Mouse (Mus musculus) NIH3T3 (cell line): ENCODE data around the gene Gmfg.

Experiments
- DNase-seq: peaks from one replicate; pipeline ENCODE4 v3.0.0-alpha.2; 2012; ENCODE audit warnings: low read depth

The Gmfg gene

DNA sequence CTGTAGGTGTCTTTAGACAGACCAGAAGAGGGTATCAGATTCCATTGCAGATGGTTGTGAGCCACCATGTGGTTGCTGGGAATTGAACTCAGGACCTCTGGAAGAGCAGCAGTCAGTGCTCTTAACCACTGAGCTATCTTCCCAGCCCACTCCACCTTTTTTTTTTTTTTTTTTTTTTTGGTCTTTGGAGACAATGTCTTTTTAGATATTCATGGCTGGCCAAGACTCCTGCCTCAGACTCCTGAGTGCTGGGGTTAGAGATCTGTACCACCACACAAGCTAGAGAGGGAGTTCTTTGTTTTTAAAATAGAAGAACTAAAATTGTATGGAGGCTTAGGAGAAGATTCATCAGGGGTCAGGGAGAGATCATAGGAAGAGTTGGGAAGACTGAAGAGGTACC is 717 bp downstream of the Gmfg start:
- DNase-seq, result no peak

DNA sequence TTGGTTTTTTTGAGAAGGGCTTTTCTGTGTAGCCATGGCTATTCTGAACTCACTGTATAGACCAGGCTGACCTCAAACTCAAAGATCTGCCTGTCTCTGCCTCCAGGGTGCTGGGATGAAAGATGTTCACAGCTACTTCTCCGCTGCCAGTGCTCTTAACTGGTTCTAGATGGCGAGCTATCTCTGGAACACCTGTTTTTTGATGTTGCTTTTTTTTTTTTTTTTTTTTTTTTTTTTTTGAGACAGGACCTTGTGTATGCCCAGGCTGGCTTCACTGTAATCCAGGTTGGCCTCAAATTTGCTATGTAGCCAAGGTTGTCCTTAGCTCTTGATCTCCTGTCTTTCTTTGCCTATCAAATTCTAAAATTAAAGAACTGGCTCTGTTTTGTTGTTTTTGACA is 1.5 kb downstream of the Gmfg start:
- DNase-seq, result no peak

DNA sequence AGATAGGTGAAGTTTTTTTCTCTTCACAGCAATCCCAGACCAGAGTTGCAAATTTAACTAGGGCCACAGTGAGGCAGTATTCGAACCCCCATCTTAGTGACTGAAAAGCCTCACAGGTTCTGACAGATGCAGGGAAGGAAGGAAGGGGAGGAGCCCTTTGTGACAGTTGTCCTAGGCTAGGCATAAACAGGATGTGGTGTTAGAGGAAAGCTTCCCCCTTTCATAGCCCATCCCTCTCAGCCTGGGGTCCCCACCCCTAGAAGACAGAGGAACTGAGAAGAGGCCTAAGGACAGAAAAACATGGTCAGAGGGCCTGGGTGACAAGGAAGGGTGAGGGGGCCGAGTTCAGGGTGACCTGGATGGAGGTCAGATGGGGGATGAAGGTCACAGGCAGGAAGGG is 3.5 kb downstream of the Gmfg start:
- no peak for DNase-seq

DNA sequence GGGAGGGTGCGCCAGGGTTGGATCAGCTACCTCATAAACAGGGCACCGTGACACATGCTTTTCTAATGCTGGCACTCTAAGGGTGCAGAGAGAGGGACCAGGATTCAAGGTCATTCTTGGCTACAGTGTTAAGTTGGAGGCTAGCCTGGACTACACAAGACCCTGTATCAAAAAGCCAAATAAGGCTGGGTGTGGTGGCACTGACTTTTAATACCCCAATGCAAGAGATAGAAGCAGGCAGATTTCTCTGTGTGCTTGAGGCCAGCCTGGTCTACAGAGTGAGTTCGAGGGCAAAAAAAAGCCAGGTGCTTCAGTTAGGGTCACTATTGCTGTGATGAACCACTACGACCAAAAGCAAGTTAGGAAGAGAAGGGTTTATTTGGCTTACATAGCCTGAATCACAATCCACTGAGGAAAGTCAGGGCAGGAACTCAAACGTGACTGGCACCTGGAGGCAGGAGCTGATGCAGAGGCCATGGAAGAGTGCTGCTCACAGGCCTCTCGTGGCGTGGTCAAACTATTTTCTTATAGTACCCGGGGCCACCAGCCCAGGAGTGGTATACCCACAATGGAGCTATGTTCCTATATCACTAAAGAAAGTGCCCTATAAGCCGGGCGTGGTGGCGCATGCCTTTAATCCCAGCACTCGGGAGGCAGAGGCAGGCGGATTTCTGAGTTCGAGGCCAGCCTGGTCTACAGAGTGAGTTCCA is 4.7 kb downstream of the Gmfg start:
- no peak for DNase-seq

DNA sequence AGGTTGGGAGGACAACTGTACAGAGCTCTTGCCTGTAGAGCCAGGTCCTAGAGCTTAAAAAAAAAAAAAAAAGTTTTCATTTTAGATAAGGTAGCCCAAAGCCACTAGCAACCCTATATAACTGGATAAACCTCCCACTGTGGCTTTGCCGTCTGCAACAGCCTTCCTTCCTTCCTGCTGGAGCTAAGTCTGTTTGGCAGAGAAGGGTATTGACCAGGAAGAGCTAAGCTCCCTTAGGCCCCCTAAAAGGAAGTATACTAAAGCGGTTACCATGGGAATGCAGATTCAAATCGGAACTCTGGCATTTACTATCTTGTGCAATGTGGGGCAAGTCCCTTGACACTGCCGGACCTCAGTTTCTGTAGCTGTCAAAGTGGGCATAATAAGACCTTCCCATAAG is 5.4 kb downstream of the Gmfg start:
- no peak for DNase-seq

DNA sequence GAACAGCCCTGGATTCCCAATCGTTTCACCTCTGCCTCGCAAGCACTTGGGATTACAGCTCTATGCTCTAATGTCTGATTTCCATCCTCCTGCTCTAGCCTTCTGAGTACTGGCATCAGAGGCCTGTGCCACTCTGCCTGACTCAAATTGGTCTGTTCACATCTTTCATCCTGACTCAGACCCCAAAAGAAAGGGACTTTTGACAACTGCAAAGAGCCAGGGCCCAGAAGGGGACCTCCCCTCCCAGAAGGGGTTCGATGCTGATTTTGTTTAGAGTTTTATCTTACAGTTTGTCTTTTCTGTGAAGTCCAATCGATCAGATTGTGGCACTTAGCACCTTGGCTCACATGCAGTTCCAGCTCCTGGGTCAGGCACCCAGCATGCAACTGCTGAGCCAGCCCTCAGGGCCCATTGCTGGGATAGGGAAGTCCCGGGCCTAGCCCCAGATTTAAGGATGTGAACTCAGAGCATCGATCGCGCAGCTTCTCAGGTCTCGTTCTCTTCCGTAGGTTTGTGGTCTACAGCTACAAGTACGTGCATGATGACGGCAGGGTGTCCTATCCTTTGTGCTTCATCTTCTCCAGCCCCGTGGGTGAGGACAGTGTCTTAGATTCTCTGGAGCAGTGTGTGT is 7.2 kb downstream of the Gmfg start:
- DNase-seq, result no peak

DNA sequence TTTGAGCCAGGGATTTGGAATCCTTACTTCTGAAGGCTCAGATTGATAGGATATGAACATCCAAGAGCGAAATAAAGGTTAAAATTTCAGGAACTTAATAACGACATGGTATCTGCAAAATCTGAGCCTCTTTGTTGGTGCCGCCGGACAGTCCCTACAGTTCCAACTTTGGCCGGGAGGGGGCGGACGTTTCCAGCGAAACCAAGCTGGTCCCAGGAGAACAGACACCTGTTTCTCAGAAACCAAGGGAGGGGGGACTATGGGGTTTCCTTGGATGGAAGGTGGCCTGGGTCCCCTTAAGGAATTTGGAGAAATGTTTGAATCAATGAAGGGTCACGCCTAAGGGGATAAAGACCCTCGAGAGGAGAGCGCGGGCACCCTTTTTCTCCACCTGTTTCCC is 9.2 kb downstream of the Gmfg start:
- peak; percentile 79 for DNase-seq

DNA sequence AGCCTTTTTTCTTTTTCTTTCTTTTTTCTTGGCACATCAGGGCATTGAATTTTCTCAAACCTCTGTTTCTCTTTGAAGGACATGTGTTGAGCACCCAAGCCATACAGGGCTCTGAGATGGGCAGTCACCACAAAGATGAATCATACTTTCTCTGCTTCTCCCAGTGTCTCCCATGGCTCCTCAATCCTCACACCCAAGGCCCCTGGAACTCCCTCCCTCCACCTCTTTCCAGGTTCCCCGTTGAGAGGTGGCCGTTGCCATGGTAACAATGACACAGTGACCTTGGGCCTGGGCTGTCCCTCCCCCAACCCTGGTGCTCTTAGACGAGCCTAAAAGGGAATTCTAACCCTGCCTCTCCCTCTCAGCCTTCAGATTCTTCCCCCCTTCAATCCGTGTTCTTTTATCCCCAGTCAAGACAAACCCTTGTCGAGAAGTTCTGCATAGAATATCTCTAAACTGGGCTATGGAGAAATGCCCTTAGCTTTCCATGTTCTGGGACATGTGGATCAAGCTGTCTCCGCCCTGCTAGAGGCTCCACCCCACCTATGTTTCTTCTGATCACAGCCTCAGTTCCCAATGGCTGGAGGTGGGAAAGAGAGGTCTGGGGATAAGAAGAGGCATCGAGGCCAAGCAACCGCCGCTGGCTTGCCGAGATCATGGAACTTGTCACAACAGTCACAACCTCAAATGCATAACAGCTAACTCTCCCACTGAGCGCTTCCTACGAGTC is 10.0 kb downstream of the Gmfg start:
- DNase-seq, result no peak

DNA sequence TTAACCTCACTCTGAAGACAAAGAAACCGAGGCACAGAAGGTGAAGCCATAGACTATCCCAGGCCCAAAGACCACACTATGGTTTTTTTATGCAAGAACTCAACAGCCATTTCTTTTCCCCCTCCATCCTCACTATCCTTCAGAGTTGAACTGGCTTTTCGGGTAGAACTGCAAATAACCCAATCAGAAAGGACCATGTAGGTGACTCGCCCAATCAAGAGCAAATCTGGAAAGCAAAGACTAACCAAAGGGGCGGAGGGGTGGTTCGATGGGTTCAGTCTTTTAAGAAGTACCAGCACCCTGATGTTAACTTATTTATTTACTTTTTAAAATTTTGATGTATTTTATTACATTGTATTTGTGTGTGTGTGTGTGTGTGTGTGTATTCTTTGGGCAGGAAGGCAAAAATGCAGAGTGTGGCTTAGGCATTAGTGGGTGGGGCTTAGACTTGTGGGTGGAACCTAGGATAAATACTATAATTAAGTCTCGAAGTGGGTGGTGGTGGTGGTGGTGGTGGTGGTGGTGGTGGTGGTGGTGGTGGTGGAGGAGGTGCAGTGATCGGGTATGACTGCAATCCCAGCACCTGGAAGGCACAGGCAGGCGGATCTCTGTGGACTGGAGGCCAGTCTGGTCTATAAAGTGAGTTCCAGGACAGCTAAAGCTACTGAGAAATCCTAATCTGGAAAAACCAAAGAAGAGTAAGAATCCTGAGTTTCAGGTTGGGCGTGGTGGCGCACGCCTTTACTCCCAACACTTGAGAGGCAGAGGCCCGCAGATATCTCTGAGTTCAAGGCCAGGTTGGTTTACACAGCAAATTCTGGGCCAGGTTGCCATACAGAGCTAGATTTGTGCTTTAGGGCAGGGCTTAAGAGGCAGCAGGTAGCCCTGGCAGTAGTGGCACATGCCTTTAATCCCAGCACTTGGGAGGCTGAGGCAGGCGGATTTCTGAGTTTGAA is 10.9 kb downstream of the Gmfg start:
- DNase-seq, result no peak

DNA sequence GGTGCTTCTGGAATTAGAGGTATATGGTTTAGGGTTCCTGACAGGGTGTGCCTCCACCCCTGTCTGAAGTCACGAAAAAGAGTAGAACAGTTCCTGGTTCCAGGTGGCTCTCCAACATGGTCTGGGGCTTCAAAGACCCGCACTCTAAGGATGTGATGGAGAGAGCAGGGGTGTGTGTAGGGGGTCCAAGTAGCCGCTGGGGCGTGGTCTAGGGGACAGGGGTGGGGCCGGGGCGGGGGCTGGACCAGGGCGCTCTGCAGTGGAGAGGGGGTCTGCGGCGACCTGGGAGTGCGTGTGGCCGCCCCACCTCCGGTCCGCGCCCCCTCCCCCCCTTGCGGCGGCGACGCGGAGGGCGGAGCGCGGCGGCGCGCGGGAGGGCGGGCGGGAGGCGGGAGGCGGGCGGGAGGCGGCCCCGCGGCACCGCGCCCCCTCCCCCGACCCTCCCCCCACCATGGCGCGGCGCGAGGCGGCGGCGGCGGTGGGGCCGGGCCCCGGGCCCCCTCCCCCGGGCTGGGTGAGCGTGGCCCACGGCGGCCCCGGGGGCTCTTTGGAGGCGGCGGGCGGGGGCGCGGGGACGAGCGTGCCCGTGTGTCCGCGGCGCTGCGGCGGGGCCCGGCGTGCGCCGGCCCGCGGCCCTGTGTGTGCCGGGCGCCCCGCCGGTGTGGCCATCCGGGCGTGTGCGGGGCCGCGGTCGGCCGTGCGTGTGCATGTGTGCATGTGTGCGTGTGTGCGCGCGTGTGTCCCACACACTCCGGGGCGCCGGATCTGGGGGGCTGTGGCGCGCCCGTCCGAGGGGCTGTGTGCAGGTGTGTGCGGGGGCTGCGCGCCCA is 14.5 kb downstream of the Gmfg start, which contains the start of gene Lrfn1:
Gene Lrfn1 (plus strand): TSS at position 450 of the 830 bp plus-strand sequence.
- DNase-seq, result no peak

DNA sequence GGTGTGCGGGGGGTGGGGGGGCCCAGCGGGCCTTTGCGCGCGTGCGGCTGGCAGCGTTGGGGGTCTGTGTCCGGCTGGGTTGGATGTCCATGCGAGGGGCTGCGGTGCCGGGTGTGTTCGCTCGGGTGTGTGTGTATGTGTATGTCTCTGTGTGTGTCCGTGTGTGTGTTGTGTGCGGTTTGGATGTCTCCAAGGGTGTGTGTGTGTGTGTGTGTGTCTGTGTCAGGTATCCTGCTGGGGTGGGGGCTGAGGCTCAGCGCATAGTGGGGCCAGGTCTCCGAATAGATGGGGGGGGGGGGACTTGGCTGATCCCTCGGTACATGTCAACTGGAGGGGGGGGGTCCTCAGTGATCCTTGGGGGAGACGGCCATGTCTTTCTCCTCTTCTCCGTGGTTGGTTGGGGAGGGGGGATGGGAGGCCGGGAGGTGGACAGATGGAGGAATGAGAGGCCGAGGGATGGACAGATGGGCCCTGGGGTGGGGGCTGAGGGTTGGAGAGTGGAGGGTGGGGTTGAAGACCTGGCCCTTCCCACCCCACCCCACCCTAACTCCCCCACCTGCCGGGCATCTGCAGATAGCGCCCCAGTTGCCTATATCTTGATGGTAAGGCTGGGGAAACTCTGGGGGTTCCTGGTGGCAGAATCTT is 15.2 kb downstream of the Gmfg start:
- DNase-seq, result no peak

DNA sequence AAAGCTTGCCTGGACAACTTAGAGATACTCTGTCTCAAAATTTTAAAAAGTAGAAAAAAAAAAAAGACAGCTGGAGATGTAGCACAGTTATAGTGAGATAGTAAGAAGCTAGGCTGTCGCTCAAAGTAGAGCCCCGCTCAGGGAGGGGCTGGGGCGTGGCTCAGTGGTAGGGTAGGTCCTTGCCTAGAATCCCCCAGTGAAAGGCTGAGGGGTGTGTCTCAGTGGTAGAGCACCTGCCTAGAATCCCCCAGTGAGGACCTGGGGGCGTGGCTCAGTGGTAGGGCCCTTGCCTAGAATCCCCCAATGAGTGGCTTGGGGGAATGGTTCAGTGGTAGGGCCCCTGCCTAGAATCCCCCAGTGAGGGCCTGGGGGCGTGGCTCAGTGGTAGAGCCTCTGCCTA is 23.1 kb downstream of the Gmfg start:
- no peak for DNase-seq

DNA sequence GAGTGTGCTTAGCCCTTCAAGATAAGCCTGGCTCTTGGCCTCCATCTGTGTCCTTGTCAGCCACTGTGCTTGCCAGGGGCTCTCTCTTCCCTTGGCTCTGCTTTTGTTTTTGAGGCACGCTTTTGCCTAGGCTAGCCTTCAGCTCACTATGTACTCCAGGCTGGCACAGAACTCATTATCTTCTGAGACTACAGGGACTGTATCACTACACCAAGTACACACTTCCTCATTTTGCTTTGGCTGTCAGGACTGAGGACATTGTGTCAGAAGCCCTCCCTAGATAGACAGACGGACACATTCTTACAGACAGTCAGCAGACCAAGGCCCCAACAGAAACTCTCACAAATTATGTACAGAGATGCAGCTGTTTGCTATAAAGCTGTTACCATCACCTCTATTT is 25.5 kb downstream of the Gmfg start:
- no peak for DNase-seq

DNA sequence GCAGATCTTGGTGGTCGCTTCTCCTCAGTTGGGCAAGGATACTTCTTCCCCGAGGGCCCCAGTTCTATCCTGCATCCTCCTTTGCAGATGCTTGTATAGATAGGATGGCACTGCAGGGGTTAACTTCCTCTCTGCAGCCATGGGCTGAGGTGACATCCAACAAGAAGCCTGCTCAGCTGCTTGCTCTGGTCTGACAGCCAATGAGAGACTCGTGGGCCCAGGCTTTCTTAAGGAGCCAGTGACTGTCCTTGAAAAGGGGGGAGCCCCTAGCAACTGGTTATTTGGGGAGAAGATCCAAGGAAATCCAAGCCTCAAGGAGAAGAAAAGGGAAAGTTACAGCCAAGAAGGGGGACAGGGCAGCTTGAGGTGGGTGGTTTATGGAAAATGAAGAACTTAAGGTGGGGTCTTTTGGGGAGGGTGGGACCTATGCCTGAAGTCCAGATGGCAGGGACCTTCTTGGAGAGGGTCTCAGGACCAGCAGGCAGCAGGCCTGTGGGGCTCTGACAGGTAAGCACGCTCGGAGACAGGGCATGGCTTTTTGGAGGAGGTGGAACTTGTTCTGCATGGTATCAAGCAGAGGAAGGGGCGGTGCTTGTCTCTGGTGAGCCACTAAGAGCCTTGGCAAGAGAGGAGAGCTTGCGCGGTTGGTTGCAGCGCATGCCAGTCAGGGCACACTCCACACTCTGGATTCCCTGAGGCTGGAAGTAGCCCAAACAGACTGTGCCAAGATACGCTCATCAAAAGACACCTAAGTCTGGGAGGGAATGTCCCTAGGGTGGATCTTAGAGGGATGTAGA is 27.4 kb downstream of the Gmfg start:
- DNase-seq, result peak; percentile 65

DNA sequence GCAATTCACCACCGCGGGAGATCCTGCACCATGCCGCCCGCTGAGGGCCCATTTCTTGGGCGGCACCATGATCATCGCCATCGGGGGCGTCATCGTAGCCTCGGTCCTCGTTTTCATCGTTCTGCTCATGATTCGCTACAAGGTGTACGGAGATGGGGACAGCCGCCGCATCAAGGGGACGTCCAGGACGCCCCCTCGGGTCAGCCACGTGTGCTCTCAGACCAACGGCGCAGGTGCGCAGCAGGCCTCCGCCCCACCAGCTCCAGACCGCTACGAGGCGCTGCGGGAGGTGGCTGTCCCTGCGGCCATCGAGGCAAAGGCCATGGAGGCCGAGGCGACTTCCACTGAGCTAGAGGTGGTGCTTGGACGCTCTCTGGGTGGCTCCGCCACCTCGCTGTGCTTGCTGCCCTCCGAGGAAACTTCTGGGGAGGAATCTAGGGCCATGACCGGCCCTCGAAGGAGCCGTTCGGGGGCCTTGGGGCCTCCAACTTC is 29.5 kb downstream of the Gmfg start:
- no peak for DNase-seq

DNA sequence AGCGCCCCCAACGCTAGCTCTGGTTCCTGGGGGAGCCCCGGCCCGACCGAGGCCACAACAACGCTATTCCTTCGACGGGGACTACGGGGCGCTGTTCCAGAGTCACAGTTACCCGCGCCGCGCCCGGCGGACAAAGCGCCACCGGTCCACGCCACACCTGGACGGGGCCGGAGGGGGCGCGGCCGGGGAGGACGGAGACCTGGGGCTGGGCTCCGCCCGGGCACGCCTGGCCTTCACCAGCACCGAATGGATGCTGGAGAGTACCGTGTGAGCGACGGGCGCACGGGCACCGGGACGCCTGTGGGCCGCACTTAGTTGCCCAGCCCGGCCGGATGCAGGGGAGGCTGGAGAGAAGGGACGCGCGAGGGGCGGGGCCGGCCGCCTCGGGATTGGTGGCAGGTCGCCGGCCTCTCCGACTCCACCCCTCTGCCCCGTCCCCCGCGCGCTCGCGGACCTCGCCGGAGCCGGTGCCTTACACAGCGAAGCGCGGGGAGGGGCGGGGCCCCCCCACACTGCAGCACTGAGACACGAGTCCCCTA is 30.0 kb downstream of the Gmfg start:
- DNase-seq, result no peak

DNA sequence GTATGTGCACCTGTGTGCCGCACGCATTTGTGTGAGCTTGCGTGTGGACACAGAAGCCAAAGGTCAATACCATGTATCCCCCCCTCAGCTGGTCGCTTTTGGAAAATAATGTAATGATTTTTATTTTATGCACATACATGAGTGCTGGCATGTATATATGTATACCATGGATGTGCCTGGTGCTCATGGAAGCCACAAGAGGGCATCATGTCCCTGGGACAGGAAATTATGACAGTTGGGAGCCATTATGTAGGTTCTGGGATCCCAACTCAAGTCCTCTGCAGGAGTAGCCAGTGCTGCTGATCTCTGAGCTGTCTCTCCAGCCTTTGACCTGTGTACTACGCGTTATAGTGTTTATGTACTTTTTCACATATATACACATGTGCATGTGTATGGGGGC is 38.9 kb downstream of the Gmfg start:
- no peak for DNase-seq

DNA sequence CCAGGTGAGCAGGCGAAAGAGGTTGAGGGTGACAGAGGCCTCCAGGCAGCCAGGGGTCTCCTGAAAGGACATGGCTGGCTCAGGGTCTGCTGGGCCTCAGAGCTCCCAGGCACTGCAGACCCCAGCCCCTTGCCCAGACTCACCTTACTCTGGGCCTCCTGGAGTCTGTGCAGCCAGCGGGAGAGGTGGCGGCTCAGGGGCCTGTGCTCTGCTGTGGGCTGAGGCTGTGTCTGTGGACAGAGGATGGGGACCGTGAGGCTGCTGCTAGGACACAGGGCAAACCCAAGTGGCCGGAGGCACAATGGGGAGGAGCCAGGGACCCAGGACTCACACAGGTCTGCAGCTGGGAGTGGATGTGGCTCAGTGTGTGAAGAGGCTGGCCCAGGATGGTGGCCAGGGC is 40.1 kb downstream of the Gmfg start:
- no peak for DNase-seq

DNA sequence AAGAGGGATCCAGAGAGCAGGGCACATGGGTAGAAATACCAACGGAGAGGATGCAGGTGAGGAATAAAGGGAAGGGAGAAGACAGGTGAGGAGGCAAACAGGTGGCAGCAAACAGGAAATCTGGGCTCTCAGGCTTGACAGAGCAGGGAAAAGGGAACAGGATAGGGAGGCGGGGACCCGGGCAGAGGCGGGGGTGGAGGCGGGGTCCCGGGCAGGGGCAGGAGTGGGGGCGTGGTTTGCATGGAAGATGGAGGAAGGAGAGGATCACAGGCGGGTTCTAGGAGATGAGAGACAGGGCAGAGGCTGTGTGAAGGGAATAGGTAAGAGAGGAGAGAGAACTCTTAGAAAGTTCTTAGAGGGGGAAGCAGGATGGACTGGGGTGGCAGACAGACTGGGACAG is 41.6 kb downstream of the Gmfg start:
- DNase-seq, result no peak
